Mouse (Mus musculus) lung, embryonic 15.5 days (tissue): Measurements from ENCODE around the gene Ears2. TPM values are rescaled to one million over a fixed set of nuclear protein-coding genes. Genes with fewer than 3 reads are reported as not detected.

Source experiments
- ATAC-seq: fragments of 200-750 bp; cut with Nextera tagmentation; 2 replicates; pipeline ENCODE4 v1.8.0; 2017; ENCODE audit warnings: moderate number of reproducible peaks, borderline replicate concordance; ENCODE audit not compliant: low FRiP score, low TSS enrichment; ENCODE audit errors: extremely low read depth
- H3K27ac ChIP-seq: fragments of 300-500 bp; sonication (generic); 2 replicates; pipeline ENCODE4 v1.5.1; 2015; ENCODE audit warnings: moderate library complexity, mild to moderate bottlenecking, inconsistent platforms
- H3K27me3 ChIP-seq: fragments of 300-500 bp; sonication (generic); 2 replicates; pipeline ENCODE4 v1.6.1; 2015; ENCODE audit warnings: inconsistent platforms
- H3K36me3 ChIP-seq: fragments of 300-500 bp; sonication (generic); 2 replicates; pipeline ENCODE4 v1.6.1; 2015; ENCODE audit warnings: inconsistent platforms
- H3K4me1 ChIP-seq: fragments of 300-500 bp; sonication (generic); 2 replicates; pipeline ENCODE4 v1.6.1; 2015; ENCODE audit warnings: inconsistent platforms
- H3K4me2 ChIP-seq: fragments of 300-500 bp; sonication (generic); 2 replicates; pipeline ENCODE4 v1.6.1; 2015; ENCODE audit warnings: inconsistent platforms, mild to moderate bottlenecking, moderate library complexity
- H3K4me3 ChIP-seq: fragments of 300-500 bp; sonication (generic); 2 replicates; pipeline ENCODE4 v1.5.1; 2015; ENCODE audit warnings: mild to moderate bottlenecking, inconsistent platforms
- H3K9ac ChIP-seq: fragments of 300-500 bp; sonication (generic); 2 replicates; pipeline ENCODE4 v1.6.1; 2015; ENCODE audit warnings: inconsistent platforms
- H3K9me3 ChIP-seq: fragments of 300-500 bp; sonication (generic); 2 replicates; pipeline ENCODE4 v1.6.1; 2016; ENCODE audit warnings: inconsistent platforms
- WGBS: fragments of 180-500 bp; shearing (Covaris S2); methylation state at CpG from one replicate; pipeline ENCODE4 v1.1.7; 2015; 5-methylcytosine and 5-hydroxymethylcytosine counted together
- polyA plus RNA-seq: library from polyadenylated mRNA; unstranded; fragments of >200 nt; fragmentation: Nextera tagmentation; extraction: Ambion mirVana; gene quantifications from 2 replicates; pipeline ENCODE4 v1.2.1, GENCODE M21; 2015

Ears2 gene
- polyA plus RNA-seq, 1 experiment from 2014 or later, result 15.1 TPM

DNA sequence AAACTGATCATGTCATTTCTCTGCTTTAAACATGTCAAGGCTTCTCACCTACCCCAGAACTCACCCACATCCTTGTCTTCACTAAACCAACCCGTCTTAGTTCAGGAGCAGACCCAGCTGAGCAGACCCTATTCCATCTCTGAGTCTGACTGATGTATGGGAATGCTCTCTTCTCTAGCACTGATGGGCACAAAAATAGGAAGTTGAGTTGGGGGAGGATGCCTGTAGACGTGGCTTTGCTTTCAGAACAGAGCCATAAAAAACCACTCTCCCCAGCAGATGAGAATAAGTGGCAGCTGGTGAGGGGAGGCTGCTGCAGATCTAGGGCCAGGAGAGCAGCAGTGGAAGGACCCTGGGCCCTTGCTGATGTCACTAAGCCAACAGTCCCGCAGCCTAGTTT lies 33.7 kb downstream of the Ears2 start:
- 51% methylated on average over 3 of the region's 3 CpGs for WGBS
- Histone ChIP-seq H3K9ac (no peak overlapping the region), H3K9me3 (no peaks in the 10 kb centered on the region), H3K4me3 (no peak overlapping the region), H3K36me3 (peaks cover 4% of the 10 kb centered on the region; the same call in 1 of the 2 replicates), H3K4me2 (no peak overlapping the region), H3K4me1 (no peaks in the 10 kb centered on the region), H3K27me3 (no peaks in the 10 kb centered on the region), H3K27ac (no peak overlapping the region)
- ATAC-seq, result no peak

DNA sequence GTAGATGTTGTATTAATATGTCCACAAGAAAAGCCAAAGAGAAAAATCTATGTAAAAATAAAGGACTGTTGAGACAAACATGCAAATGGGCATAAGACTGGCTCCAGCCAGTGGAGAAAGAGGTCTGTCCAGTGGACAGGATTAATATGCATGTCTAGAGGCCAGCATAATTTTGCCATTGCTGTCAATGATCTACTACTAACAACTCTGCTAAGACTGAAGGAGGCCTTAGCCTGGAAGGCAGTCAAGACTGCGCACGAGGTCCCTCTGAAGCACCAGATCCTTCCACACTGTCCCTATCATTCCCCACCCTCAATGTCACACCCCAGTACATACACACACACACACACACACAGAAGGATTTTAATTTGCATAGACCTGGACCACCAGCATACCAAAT lies 44.9 kb downstream of the Ears2 start:
- no peak for ATAC-seq
- 84% methylated on average over 2 of the region's 2 CpGs for WGBS
- no peaks in the 10 kb centered on the region for H3K9me3 ChIP-seq

DNA sequence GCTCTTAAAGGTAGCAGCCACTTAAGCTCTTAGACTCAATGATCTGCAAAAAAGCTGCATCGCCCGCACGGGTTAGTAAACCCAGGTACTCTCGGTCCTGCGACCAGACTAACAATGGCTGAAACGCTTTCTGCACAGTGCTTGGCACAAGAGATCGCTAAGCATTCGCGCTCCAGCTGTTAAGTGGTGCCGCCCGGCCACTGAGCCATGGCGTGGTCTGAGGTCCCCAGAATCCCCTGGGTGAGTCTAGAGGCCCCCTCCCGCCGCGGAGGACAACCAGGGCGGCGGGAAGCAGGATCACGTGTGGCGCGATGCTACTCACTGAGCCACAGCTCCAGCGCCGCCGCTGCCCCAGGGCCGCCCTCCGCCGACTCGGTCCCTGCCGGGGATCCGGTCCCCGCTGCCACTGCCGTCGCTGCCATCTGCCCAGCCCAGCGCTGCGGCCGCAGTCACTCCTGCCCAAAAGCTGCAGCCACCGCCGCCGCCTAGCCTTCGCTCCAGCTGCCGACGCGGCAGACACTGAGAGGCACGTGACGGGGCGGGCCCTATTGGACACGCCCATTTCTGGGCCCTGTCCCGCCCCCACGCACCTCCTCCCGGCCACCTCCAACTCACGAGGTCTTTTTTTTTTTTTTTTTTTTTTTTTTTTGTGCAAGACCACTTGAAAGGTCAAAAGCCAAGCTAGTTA lies 46.3 kb downstream of the Ears2 start, which contains the start of gene Gga2:
Gene Gga2, minus strand, starts transcription at position 556 of the 688 bp plus-strand sequence.
- no peaks in the 10 kb centered on the region for H3K27me3 ChIP-seq
- no peaks in the 10 kb centered on the region for H3K9me3 ChIP-seq
- peak within 1 kb of the TSS; percentile 86 for H3K27ac ChIP-seq
- H3K36me3 ChIP-seq, result no peaks in the 10 kb centered on the region
- peak within 1 kb of the TSS; percentile 76 for H3K4me2 ChIP-seq
- H3K4me1 ChIP-seq, result peaks cover 27% of the 10 kb centered on the region
- ATAC-seq, result peak; percentile 89
- H3K9ac ChIP-seq, result peak within 1 kb of the TSS; percentile 72
- WGBS, result under 1% methylated on average over 49 of the region's 50 CpGs
- peak within 1 kb of the TSS; percentile 72 for H3K4me3 ChIP-seq

More for the DNA sequence above, 44.9 kb downstream of the Ears2 start:
- H3K36me3 ChIP-seq, result no peaks in the 10 kb centered on the region
- no peak overlapping the region for H3K4me3 ChIP-seq
- no peak overlapping the region for H3K9ac ChIP-seq
- peaks cover 23% of the 10 kb centered on the region for H3K4me1 ChIP-seq
- H3K27me3 ChIP-seq, result no peaks in the 10 kb centered on the region
- no peak overlapping the region for H3K4me2 ChIP-seq
- H3K27ac ChIP-seq, result no peak overlapping the region

DNA sequence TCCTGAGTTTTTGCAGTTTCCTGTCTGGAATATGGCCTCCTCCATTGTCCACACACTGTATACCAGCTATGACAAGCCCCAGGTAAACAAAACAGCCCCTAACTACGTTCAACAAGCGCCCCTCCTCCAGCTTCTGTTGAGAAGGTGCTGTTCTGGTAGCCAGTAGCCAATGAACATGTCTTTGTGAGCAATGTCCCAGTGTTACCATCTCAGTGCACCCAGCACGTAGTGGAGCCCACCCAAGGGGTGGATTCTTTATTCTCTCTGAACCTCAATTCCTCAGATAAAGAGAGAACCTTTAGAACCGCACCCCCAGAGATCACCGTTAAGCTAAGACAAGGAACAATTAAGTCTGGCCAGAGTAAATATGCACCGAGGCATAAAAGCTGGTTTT lies 46.8 kb downstream of the Ears2 start:
- peaks cover 33% of the 10 kb centered on the region for H3K4me1 ChIP-seq
- peak overlapping the region; percentile 72 for H3K4me3 ChIP-seq
- peak overlapping the region; percentile 72 for H3K9ac ChIP-seq
- H3K9me3 ChIP-seq, result no peaks in the 10 kb centered on the region
- no peaks in the 10 kb centered on the region for H3K36me3 ChIP-seq
- H3K4me2 ChIP-seq, result peak overlapping the region; percentile 76
- WGBS, result under 1% methylated on average over 6 of the region's 6 CpGs
- peak; percentile 2; the same call in 1 of the 2 replicates for ATAC-seq
- H3K27me3 ChIP-seq, result no peaks in the 10 kb centered on the region
- H3K27ac ChIP-seq, result peak overlapping the region; percentile 86

DNA sequence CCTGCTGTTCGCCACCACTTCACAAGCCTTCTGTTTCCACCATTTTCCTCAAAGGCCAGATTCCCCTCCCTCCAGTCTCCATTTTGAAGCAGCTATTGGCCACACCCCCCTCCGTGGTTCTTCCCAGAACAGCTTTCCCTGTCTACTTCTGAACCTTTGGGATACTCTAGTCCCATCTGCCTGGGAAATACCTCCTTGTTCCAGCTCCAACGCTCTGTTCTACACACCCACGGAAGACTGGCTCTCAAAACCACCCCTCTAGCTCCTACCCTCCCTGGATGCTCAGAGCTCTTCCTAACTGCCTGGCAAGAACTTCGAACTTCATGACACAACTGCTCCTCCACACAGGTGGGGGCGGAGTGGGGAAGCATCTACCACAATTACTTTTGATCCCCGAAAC lies 48.1 kb downstream of the Ears2 start:
- Histone ChIP-seq H3K4me1 (peaks cover 41% of the 10 kb centered on the region), H3K27ac (peak overlapping the region; percentile 39), H3K4me2 (peak overlapping the region; percentile 76; the same call in 1 of the 2 replicates), H3K36me3 (no peaks in the 10 kb centered on the region), H3K9ac (no peak overlapping the region), H3K4me3 (0 out of 2 replicates have a peak overlapping the region, but pooled peaks have one; percentile 2), H3K27me3 (no peaks in the 10 kb centered on the region), H3K9me3 (no peaks in the 10 kb centered on the region)
- WGBS, result 83% methylated on average over 7 of the region's 7 CpGs
- no peak for ATAC-seq

DNA sequence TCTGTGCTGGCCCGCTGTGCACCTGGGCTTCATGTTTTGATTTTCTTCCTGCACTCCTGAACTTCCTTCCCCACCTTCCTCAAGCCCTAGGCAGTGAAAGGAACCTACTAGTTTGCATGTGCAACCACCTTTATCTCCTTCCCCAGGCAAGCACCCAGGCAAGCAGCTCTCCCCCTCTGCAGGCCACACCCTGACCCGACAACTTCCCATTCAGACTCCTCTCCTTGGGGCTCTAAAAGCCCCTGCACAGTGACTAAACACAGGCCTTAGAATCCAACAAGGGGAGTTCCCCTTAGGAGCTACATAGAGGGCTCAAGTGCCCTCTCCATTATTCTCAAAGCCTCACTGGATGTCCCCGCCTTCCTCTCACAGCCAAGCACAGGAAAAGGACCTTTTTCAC lies 48.8 kb downstream of the Ears2 start:
- Histone ChIP-seq H3K27me3 (no peaks in the 10 kb centered on the region), H3K4me1 (peaks cover 41% of the 10 kb centered on the region), H3K9me3 (no peaks in the 10 kb centered on the region), H3K4me3 (no peak overlapping the region), H3K27ac (peak overlapping the region; percentile 39), H3K9ac (no peak overlapping the region), H3K4me2 (0 out of 2 replicates have a peak overlapping the region, but pooled peaks have one; percentile 2), H3K36me3 (no peaks in the 10 kb centered on the region)
- WGBS, result 50% methylated on average over 3 of the region's 3 CpGs
- ATAC-seq, result no peak

DNA sequence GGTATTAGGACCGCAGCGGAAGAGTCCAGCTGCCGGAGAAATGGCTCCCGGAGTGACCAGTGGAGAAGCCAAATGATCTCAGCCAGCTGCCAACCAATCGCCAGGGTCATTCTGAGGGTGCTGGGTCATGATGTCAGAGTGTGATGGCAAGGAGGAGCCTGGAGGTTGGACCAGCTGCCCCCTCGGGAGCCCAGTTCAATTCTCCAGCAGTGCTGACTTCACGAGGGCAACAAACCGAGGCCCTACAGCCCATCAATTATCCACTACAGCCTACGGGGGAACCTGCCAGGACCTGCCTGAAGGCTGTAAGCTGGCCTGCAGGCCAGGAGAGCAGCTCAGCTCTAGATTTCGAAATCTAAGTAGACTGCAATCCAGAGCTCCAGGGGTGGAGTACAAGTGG lies 51.3 kb downstream of the Ears2 start:
- 45% methylated on average over 10 of the region's 10 CpGs for WGBS
- H3K4me1 ChIP-seq, result peaks cover 41% of the 10 kb centered on the region
- no peak overlapping the region for H3K9ac ChIP-seq
- H3K27me3 ChIP-seq, result no peaks in the 10 kb centered on the region
- H3K4me2 ChIP-seq, result 0 out of 2 replicates have a peak overlapping the region, but pooled peaks have one; percentile 3
- H3K27ac ChIP-seq, result no peak overlapping the region
- no peak overlapping the region for H3K4me3 ChIP-seq
- peaks cover 13% of the 10 kb centered on the region; the same call in 1 of the 2 replicates for H3K36me3 ChIP-seq
- H3K9me3 ChIP-seq, result no peaks in the 10 kb centered on the region
- no peak for ATAC-seq

DNA sequence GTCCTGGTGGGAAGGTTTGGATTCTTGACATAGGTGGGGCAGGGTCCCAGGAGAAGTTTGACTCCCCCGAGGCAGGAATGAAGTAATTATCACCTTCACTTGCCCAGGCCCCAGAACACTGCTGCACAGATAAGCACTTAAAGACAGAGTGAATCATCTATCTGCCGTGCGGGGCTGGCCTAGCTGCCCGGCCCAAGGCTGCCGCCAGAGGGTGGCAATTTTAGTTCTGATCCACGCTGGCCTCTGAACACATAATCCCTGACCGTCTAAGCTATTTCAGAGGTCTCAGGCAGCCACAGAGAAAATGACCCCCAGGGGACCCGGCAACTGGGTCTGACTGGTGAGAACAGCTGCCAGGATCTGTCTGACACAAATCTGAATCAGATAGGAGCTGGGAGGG lies 52.0 kb downstream of the Ears2 start:
- ATAC-seq, result no peak
- Histone ChIP-seq H3K4me3 (no peak overlapping the region), H3K9me3 (no peaks in the 10 kb centered on the region), H3K27me3 (no peaks in the 10 kb centered on the region), H3K36me3 (peaks cover 20% of the 10 kb centered on the region; the same call in 1 of the 2 replicates), H3K27ac (no peak overlapping the region), H3K4me1 (peaks cover 39% of the 10 kb centered on the region), H3K9ac (no peak overlapping the region), H3K4me2 (no peak overlapping the region)
- 36% methylated on average over 8 of the region's 8 CpGs for WGBS

DNA sequence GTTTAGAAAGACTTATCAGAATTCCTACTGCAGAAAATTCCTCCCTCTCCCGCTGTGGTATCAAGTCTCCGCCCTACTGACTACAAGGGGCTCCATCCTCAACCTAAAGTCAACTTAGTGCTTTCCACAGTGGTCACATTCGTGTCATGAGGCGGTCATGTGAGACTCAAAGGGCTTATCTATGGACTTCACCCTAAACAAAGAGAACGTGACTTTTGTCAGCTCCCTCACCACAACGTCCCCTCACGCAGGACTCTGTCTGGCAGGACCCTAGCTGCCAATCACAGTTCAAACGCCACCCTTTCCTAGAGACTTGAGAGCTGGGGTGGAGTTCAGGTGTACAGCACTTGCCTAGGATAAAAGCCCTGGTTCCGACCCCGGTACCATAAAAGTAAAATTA lies 54.1 kb downstream of the Ears2 start:
- Histone ChIP-seq H3K9me3 (no peaks in the 10 kb centered on the region), H3K27ac (no peak overlapping the region), H3K27me3 (no peaks in the 10 kb centered on the region), H3K9ac (no peak overlapping the region), H3K36me3 (peaks cover 37% of the 10 kb centered on the region), H3K4me2 (no peak overlapping the region), H3K4me3 (no peak overlapping the region), H3K4me1 (peaks cover 18% of the 10 kb centered on the region; the same call in 1 of the 2 replicates)
- no peak for ATAC-seq
- WGBS, result 68% methylated on average over 10 of the region's 10 CpGs

DNA sequence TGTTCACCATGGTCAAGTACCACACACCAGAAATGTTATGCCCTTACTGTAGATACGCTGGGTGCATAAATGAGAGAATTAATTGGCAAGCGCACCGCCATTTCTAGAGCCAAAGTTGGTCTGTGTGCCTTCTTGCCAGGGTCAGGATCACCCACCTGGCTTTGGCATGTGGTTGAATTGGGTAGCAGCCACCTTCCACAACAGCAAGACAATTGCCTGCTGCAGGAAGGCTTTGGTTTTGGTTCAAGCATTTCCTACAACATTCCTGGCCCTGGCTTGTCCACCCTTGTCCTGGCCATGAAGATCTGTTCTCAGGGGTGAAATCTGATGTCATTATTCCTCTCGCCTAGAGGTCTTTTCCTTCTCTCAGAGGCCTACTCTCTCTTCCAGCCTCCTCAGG lies 54.7 kb downstream of the Ears2 start:
- H3K9me3 ChIP-seq, result no peaks in the 10 kb centered on the region
- no peak overlapping the region for H3K9ac ChIP-seq
- H3K27me3 ChIP-seq, result no peaks in the 10 kb centered on the region
- no peak overlapping the region for H3K27ac ChIP-seq
- peaks cover 18% of the 10 kb centered on the region; the same call in 1 of the 2 replicates for H3K4me1 ChIP-seq
- no peak overlapping the region for H3K4me3 ChIP-seq
- no peak overlapping the region for H3K4me2 ChIP-seq
- no peak for ATAC-seq
- H3K36me3 ChIP-seq, result peaks cover 42% of the 10 kb centered on the region
- WGBS, result 94% methylated on average over 4 of the region's 4 CpGs

DNA sequence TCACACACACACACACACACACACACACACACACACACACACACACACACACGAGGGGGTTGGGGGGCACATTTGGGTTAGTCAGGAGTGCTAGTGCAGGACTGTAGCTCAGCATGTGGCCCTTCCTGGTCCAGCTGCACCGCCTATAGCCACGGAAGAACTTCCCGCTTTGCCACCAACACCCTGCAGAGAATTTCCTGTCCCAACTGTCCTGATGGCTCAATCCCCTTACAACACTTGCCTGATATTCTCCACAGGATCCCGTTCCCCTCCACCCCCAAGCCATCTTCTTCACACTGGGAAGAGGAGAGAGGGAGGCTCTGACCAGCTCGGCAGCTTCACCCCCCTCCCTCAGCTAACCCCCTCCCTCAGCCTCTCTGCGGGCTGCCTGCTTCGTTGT lies 66.7 kb downstream of the Ears2 start:
- Histone ChIP-seq H3K4me1 (no peaks in the 10 kb centered on the region), H3K9ac (no peak overlapping the region), H3K4me3 (no peak overlapping the region), H3K27ac (no peak overlapping the region), H3K9me3 (no peaks in the 10 kb centered on the region), H3K4me2 (no peak overlapping the region), H3K36me3 (peaks cover 82% of the 10 kb centered on the region), H3K27me3 (no peaks in the 10 kb centered on the region)
- ATAC-seq, result no peak
- WGBS, result 76% methylated on average over 8 of the region's 8 CpGs

DNA sequence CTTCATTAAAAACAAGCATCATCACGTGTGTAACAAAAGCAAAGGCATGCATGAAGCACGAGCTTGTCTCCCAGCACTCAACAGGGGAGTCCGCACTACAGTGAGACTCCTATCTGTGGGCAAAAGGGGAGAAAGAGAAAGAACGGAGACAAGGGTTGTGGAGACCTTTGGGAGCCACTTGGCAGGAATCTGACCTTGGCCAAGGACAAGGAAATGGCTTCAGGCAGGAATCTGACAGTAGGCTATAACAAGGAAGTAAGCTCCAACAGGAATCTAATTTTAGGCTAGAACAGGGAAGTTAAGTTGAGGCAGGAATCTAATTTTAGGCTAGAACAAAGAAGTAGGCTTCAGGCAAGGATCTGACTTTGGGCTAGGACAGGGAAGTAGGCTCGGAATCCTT lies 71.1 kb downstream of the Ears2 start:
- peaks cover 74% of the 10 kb centered on the region for H3K36me3 ChIP-seq
- H3K27ac ChIP-seq, result no peak overlapping the region
- ATAC-seq, result no peak
- H3K9me3 ChIP-seq, result no peaks in the 10 kb centered on the region
- H3K4me3 ChIP-seq, result no peak overlapping the region
- H3K9ac ChIP-seq, result no peak overlapping the region
- no peak overlapping the region for H3K4me2 ChIP-seq
- no peaks in the 10 kb centered on the region for H3K27me3 ChIP-seq
- no peaks in the 10 kb centered on the region for H3K4me1 ChIP-seq
- 85% methylated on average over 5 of the region's 5 CpGs for WGBS
